Mouse (Mus musculus) monocyte, adult 2 months (primary cell): ENCODE data around the gene Acsf2.
A peak's percentile ranks its signal among the peaks of the same experiment; 100 is the strongest.

Experiments
- DNase-seq, 2 experiments: peaks; one replicate each; pipeline ENCODE4 v3.0.0; 2022; ENCODE audit warnings: low spot score in 2 of 2, low read depth in 1 of 2

Acsf2 gene

DNA sequence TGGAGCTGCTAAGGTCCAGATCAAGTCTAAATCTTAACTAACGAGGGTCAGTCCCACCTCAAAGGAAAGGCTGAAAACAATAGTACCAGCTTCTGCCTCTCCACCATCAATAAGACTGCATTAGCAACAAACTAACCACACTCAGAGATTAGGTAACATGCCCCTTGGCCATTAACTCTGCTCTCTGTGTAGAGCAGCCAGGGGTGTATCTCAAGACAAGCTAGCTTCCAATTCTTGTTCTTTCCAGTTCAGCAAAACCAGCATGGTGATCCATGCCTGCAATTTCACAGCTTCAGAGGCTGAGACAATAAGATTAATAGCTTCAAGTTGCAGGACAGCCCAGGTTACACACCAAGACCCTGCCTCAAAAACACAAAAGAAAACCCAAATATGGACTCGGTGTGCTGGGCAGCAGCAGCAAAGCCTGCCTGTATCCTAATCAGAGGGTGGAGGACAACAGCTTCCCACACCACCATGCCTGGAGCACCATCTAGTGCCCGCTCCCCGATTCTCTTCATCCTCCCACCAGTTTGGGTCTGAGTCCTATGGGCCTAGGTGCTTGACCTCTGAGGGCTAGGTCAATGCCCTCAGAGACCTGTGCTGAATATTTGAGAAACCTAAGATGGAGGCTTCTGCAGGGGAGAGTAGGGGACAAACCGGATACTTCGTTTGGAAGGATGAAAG is 3.1 kb downstream of the Acsf2 start:
- no peak for DNase-seq

DNA sequence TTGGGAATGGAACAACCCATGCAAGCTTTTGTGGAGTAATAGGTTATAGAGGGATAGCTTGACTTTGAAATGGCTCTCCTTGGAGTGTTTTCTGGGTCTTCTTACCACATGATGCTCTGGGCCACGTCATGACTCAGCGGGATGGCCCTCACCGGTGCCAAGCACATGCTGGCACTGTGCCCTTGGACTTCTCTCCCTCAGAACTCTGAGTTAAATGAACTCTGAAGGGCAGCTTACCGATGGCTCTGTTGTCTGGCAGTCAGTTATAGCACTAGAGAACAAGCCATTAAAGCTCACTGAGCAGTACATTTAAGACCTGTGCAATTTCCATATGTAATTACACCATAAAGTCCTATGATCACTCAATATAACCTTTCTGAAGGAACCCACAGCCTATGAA is 4.4 kb downstream of the Acsf2 start:
- no peak for DNase-seq

DNA sequence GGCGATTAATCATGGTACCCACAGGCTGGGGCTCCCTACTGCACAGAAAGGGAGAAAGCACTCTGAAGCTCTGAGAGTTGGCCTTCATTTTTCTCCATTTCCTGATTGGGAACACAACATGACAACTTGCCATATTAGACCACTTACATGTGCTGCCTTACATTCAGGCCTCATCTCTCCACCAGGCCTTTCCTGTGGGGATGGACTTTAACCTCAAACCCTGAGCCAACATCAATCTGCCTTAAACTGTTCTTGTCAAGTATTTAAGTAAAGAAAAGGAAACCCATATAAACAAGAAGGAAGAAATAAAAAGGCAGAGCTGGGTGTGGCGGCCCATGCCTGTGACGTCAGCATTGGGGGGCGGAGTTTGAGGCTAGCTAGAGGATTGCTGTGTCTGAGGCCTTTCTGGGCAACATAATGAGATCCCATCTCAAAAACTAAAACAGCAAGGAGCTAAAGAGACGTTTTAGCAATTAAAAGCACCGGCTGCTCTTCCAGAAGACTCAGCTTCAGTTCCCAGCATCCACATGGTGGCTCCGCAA is 5.3 kb downstream of the Acsf2 start:
- DNase-seq = peak; percentile 38 to 62

DNA sequence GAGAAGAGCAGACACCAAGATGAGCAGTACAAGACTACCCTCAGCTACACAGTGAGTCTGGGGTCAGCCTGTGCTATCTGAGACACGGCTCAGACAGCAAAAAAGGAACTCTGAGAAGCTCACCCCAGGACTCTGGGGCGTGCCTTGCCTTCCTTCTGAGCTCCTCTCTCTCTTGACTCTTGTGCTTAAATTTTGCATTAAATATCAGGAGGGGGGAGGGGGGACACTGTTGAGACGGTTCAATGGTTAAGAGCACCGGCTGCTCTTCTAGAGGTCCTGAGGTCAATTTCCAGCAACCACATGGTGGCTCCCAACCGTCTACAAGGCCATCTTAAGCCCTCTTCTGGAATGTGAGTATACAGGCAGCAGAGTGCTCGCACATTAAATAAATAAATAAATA is 14.2 kb downstream of the Acsf2 start:
- DNase-seq = no peak

DNA sequence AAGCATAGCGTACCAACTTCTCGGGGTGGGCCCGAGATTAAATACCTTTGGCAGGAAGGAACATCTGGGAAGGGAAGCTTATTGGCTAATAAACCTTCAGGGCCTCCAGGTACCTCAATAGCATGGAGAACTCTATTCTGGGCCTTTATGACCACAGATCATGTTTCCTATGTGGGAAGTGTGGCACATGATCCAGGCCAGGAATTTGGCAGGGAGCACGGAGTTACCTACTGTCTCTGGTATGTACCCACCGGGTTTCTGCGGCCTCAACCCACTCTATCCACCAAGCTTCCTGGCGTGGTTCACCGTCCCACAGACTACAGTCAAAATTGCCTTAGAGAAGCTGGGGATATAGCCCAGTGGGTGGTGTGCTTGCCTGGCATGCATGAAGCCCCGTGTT is 16.6 kb downstream of the Acsf2 start:
- DNase-seq = no peak

DNA sequence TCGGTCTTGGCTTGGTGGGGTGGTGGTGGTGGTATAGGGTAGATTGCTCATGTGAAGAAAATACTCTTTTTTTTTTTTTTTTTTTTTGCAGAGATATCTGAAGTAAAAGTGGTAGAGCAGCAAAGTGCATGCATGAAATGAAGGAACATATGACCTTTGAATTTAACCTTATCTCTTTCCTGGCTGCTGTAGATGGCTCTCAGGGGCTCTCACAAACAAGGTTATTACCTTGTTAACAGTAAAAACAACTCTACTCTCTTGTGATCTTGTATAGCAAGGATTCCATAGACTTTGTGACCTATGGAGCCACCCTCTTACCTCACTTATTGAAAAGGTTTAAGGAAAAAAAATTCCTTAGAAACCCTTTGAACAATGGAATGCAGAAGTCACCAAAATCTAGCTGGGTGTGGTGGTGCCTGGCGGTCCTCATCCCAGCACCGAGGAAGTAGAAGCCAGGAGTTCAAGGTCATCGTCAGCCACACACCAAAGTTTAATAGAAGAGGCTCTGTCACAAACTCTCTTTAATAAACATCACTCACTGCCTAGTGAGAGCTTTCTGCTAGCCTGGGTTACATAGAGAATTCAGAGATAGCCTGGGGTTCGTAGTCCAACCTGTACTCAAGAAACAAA is 21.4 kb downstream of the Acsf2 start:
- DNase-seq = no peak

DNA sequence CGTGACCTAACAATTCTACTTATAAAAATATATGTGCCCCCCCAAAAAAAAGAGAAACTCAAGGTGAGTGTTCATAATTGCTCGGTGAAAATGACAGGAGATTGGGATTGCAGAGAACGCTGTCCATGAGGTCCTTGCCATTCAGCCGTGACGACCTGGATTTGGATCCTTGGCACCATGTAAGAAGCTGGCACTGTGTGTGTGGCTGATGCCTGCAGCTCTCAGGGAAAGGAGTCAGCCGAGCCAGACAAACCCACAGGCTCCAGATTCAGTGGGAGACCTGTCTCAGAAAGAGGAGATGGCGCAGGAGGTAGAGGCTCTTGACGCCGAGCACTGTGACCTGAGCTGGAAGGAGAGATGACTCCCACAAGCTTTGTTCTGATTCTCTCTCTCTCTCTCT is 25.3 kb downstream of the Acsf2 start:
- DNase-seq = no peak

DNA sequence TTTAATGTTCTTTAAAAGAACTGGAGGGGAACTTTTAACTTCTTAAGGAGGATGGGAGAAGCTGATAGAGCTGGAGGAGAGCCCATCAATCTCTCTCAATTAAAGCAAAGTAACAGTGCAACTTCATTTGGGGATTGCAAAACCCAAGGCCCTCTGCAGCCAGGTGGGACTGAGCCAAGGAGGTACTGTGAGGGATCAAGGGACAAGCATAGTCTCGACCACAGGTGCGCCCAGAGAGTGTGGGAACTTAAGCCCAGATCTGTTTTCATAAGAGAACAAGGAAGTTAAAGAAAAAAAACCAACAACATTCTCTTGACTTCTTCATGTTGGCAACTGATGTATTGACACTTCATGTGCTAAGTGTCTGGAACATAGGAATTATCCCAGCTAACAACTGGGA is 26.6 kb downstream of the Acsf2 start:
- DNase-seq = no peak

DNA sequence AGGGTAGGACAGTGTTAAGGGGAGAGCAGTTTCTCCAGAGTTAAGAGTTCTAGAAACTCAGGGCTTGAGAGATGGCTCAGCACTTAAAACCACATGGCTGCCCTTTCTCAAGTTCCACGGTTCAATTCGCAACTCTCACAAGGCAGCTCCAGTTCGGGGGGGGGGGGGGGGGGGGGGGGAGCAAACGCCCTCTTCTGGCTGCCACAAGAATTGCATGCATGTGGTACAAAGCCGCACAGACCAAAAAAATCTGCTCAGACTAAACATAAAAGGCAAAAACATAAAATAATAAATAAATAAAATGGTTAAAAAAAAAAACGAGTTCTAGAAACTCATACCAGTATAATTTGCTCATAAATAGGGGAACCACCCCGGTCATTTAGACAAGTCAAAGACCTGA is 27.1 kb downstream of the Acsf2 start:
- no peak for DNase-seq

DNA sequence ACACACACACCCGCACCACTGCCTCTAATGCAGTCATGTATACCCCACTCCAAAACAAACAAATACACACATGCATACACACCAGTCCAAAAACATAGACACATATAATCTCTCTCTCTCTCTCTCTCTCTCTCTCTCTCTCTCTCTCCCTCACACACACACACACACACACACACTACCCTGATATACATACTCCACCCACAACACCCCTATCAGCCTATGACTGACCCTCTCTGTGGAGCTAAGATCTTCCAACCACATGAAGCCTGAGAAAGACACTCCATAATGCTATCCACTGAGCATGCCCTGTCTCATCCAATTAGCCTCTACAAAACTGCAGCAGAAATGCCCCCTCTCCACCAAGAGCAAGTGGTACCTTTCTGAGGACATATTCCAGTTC is 29.8 kb downstream of the Acsf2 start:
- DNase-seq = no peak

DNA sequence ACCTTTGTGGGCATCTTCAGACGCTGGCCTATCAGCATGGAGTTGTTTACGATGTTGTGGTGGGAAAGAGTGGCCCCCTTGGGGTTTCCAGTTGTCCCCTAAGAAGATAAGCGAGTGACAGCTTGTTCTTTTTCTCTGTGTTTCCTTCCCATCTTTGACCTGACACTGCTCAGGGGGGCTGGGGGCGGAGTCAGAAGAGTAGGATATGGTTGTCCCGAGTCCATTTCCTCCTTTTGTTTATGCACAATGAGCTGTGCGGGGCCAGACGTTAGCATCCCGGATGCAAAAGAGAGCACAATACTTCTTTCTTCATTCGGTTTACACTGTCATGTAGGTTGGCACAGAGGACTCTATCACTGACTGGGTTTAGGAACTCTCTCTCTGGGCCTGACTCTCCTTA is 31.1 kb downstream of the Acsf2 start:
- DNase-seq = no peak

DNA sequence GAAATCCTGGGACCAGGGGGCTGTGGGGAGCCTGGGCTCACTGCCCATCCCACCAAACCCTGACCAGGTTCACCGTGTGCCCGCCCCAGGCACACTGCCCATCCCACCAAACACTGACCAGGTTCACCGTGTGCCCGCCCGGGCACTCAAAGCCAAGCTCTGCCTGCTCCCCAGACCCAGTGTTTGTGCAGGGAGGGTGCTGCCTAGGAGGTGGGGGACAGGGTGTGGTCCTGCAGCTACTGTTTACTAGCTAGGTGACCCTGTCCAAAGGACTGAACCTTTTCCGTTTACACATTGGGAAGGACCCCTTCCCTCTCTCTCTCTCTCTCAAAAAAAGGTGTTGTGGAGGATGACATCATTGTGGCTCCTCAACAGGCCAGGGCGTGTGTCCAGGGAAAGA is 34.3 kb downstream of the Acsf2 start:
- no peak for DNase-seq

DNA sequence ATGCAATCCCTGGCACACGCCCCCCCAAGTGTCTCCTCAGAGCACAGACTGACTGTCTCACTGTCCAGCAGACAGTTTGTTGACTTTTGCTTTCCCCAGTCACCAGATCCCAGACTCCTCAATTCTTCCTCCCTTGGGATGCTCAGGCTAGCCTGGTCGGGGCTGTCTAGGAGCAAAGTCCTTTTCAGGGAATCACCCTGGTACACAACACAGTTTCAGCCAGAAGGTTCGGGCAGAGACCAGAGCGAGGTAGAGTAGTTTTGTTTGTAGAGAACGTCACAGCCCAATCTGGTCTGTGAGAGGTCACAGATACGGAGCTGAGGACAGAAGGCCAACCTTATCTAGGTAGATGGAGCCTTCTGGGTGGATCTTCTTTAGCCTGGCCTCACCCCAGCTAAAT is 35.1 kb downstream of the Acsf2 start:
- DNase-seq = no peak

DNA sequence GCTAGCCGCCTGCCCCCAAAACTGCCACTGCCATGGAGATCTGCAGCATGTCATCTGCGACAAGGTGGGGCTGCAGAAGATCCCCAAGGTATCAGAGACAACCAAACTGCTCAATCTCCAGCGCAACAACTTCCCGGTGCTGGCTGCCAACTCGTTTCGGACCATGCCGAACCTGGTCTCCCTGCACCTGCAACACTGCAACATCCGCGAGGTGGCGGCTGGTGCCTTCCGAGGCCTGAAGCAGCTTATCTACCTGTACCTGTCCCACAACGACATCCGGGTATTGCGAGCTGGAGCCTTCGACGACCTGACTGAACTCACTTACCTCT is 36.6 kb downstream of the Acsf2 start:
- DNase-seq = no peak

DNA sequence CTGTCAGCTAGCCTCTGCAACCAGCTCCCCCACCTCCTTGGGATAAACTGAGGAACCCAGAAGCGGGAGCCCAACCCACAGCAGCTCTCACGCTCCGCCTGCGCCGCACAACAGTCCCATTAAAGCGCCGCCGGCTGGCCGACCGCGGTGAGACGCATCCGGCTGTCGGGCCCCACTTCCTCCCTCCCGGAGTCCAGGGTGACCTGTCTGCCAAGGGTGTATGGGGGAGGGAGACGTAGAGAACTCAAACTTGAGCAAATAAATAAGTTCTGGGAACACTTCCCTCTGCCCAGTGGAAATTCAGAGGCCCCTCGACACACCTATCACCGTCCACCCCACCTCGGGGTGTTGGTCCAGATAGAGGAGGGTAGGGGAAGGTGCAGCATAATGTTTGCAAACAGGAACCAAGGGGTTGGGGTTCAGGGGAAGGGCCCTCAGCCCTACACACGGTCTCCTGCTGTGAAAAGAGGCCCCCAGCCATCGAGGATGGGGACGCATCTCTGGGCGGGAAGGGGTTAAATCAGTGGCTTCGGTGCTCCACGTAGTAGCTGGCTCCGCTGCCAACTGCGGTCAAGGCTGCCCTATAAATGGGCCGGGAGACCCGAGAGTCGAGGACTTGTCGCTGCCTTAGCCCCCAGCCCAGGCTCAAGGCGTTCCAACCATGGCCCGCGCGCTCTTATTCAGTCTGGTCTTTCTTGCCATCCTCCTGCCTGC is 37.1 kb downstream of the Acsf2 start, which contains the start of gene Chad:
Gene Chad, plus strand, starts transcription at position 611 of the 714 bp plus-strand sequence.
- peak; percentile 7 to 47 for DNase-seq

DNA sequence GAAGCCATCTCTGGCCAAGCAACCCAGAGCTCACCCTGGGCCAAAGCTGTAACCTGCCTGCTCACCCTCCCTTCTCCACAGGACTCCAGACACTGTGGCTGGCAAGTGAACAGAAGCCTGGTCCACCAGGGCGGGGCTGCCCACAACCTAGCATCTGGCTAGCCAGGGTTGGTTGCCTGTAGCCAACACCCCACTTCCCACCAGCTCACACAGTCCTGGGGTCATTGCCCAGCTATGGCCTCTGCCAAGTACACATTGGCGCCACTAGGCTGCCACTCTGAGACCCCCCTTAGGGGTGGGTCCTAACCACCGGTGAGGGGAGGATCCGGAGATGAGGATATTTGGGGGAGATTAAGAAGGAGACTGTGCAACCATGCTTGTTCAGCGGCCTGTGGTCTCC is 37.9 kb downstream of the Acsf2 start:
- no peak for DNase-seq

DNA sequence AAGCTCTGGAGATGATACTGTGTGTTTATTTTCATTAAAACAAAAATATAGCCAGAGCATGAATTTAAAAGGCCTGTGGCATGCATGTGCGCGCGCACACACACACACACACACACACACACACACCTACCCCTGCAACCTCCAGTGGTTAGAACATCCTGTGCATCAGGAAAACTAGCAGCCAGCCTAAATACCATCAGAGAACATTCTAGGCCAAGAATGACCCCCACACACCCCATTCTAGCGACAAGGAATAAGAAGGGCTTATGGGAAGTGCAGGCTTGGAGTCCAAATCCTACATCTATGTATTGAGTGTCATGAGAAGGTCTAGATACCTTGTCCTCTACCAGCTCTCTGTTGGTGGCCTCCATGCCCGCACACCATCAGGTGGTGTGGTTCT is 38.3 kb downstream of the Acsf2 start:
- DNase-seq = no peak

DNA sequence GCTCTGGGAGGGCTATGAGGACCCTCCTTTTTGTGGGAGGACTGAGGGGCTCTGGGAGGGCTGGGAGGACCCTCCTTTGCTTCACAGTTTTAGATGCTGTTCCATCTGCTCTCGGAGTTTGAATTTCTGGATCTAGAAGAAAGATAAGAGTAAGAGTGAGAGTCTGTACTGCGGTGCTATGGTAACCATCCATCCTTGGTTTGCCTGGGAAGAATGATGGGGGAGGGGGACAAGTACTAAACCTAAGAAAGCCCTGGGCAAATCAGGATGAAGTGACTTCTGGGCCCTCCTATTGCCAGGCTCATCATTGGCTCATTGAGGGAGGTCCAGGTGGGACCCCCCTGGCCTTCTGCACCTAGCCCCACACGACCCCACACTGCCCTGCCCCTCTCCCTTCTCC is 43.4 kb downstream of the Acsf2 start:
- no peak for DNase-seq

DNA sequence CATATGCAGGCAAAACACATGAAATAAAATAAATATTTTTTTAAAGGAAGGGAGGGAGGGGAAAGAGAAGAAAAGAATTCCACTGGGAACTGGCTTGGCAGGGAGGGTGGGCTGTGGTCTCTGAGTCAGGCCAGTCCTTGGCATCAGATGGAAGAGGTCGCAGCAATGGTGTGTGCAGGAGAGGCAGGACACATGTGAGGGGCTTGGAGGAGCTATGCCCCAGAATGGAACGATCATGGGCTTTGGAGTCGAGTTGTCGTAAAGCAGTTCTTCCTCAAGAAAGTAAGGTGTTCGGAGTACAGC is 51.3 kb downstream of the Acsf2 start:
- DNase-seq = no peak

DNA sequence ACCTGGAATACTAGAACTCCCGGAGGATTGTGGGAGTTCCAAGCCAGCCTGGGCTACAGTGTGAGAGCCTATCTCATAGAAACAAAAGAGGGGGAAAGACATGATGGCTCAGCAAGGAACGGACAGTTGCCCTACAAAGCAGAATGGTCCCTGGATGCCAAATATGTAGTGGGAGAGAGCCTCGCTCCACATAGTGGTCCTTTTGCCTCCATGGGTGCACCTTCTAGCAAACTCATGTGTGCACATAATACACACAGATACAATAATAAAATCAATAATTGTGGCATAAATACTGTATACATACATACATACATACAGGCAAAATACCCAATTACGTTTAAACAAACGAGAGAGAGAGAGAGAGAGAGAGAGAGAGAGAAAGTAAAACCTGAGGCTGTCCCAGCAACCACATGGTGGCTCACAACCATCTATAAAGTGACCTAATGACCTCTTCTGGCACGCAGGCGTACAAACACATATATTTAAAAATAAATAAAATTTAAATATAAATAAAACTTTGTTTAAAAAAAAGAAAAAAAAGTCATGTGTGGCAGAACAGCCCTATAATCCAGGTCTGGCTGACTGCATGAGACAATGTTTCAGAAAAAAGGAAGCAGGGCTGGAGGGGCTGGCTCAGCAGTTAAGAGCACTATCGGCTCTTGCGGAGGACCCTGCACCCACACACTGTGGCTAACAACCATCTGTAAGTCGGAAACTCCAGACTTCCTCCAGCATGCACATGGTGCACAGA is 51.8 kb downstream of the Acsf2 start:
- no peak for DNase-seq

DNA sequence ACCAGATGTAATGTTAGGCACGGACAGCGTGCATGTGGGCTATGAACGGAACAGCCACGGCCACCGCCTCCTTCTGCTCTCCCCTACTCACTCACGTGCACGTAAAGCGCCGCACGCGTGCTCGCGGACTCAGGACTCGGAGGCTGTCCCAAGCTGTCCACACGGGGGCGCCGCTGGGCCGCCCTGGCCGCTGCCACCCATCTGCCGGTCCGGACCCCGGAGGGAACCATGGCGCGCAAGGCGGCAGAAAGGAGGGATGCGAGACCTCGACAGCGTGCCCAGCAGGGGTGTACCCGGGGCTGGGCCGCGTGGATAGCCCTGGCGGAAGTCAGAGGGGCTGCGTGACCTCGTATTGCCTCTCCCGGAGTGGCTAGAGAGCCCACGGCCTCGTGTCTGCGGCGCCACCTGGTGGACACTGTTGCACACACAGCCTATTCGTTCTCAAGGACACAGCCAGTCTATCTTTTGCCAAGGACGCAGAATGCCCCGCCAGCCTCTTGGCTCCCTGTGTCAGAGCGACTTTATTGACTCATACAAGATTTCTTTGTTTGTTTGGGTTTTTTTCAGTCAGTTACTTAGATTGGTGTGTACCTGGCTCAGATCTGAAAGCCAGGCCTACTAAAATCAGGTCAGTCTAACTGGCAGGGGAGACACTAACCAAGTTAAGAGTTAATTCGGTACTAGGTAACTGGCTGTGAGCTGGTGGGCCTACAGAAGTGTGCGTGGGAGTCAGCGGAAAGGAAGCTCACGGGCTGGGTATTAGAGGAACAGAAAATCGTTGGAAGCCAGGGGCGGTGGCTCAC is 52.6 kb downstream of the Acsf2 start, which contains the start of gene Rsad1:
Gene Rsad1, minus strand, starts transcription at position 368 of the 803 bp plus-strand sequence.
- DNase-seq = peak; percentile 83 to 89
